Mouse (Mus musculus) monocyte, adult 5-6 weeks (primary cell): ENCODE data around the gene Tinf2. TPM values are rescaled to one million over a fixed set of nuclear protein-coding genes. Genes with fewer than 3 reads are reported as not detected.
A peak's percentile ranks its signal among the peaks of the same experiment; 100 is the strongest.

ENCODE experiments used
- ATAC-seq: fragments of 153-309, 156-312 bp; replicated peaks from 2 replicates; pipeline ENCODE4 v1.8.0; 2017; ENCODE audit warnings: mild to moderate bottlenecking; ENCODE audit not compliant: low TSS enrichment, insufficient number of reproducible peaks, severe bottlenecking, poor library complexity, low FRiP score
- total RNA-seq: library from RNA; stranded (forward); fragments of 200-1000, 200-491, 200-594 nt; gene quantifications from 3 replicates; pipeline ENCODE4 v1.2.3, GENCODE M21; 2017

The Tinf2 gene
- total RNA-seq, 1 experiment from 2014 or later: 42.6 TPM

DNA sequence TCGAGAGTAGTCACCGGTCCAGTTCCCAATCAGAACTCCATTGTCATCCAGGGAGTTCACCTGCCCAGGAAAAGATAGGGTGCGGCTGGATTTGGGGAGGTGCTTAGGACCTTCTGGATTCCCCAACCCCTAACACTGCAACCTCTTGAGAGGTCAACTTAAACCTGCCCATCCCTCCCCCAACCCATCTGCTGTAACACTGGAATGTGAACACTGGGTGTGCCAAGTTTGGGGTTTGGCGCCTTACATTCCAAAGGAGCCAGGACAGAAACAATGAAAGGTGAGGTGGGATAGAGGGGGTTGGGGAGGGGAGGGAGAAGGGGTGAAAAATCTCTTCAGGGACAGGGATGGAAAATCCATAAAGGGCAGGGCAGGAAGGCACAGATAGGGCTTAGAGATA, 27.9 kb upstream of the Tinf2 start:
- ATAC-seq: no peak

GRCm38 (mm10) chr14:55707397-55707796, 25.8 kb upstream of the Tinf2 start:
- ATAC-seq: no peak

DNA sequence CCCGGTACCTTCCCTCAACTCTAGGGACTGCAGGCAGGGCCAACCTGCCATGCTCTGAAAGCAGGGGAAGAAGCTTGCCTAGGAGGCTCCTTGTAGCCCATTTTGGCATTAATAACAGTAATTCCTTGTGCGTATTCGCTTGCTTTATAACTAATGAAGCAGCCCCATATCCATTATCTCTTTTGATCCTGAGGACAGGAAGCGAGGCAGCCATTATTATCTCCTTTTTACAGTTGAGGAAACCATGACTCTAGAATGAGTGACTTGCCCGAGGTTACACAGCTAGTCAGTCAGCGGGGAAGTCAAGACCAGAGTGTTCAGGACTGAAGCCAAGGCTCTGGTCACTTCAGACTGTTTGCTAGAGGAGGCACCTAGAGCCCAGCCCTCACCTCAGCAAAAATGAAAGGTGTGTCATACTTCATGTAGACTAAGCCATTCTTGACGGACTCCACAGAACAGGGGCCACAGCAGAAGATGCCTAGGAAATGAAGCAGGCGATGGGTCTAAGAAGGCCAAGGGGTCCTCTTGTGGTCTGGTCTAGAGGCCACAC, 24.5 kb upstream of the Tinf2 start:
- no peak for ATAC-seq

- ATAC-seq: no peak
Observed at GRCm38 (mm10) chr14:55702761-55703160, 21.1 kb upstream of the Tinf2 start.

- ATAC-seq: no peak
Observed at GRCm38 (mm10) chr14:55701131-55701530, 19.5 kb upstream of the Tinf2 start.

GRCm38 (mm10) chr14:55697226-55697625, 15.6 kb upstream of the Tinf2 start:
- peak; percentile 92 for ATAC-seq

DNA sequence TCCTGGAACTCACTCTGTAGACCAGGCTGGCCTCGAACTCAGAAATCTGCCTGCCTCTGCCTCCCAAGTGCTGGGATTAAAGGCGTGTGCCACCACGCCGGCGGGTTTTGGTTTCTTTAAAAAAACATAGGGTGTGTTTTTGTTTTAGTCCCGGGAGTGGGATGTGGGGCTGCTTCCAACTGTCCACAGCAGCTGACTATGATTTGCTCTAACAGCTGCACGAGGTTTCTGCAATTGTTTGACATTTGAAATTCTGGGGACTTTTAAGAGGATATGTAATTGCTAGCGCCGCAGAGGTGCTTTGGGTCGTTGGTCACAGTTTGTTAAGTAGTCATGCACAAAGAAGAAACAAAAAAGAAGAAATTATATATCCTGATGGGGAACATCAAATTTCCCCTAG, 7.8 kb upstream of the Tinf2 start:
- ATAC-seq: no peak

DNA sequence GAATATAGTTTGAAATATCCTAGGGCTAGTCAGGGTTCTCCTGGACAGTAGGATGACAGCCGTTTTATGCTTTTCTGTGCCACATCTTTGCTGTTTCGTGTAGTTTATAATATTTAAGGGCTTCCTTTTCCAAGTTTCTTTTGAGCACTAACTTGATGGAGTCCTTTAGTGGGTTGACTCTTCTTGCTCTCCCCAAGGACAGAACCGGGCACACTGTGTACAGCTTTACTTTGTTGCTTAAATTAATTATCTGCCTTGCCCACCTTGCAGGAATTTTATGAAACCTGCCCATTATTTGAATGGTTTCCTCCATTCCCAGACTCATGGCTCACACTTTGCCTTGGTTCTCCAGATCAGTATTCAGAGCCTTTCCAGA, 486 bp upstream of the Tinf2 start:
- no peak for ATAC-seq

DNA sequence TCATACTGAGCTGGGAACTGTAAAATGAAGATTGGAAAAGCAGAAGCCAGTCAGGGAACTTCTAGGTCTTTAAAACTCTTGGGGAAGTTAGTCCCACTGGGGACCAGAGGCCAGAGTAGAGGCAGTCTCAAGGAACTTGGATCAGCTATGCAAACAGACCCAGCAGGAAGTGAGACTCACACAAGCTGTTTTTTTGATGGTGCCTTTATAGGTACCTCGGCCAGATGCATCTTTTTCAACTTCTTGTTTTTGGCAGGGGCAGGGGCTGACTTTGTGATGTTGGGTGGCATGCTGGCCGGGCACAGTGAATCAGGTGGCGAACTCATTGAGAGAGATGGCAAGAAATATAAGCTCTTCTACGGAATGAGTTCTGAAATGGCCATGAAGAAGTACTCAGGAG, 4.0 kb downstream of the Tinf2 start:
- ATAC-seq: no peak

- ATAC-seq: no peak
Observed at GRCm38 (mm10) chr14:55672741-55673060, 8.9 kb downstream of the Tinf2 start.

DNA sequence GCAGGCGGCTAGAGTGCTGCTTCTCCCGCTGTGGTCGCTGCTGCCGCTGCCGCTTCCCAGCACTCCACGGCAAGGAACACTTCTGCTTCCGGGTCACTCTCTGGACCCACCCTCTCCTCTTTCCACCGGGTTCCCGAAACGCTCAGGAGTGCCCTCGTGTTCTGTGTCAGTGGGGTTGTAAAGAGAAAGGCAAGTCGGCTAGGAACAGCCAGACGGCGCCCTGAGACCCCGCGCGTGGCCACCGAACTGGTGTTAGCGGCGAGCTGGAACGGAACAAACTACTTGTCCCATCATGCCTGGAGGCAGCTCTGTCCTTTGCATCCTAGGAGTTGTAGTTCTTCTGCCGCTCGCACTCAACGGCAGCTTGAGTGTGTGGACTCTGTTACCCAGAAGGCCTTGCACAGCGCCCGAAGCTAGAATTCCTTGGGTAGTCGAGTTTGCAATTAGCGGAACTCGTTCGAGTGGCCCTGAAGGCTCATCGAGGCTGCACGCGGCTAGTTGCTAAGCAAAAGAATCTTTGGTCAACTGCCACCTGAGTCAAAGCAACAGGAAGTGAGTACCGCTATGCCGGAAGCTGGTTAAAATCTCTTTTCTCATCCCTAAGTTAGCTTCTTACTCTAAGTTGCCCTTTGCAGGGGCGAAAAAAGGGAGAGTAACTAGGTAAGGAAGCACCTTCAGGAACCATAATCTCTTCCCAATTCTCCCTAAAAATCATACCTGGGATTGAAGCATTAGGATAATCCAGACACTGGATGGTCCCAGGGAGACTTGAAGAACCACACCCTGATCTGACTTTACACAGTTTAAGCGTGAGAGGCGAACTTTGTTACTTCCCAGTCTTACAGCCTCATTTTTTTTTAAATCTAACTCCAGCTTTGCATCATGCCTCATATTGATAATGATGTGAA, 9.5 kb downstream of the Tinf2 start, which contains the start of the genes Gmpr2 and Nedd8:
TSS of gene Gmpr2 (plus strand) at position 109 of the 908 bp plus-strand sequence.
TSS of gene Nedd8 (minus strand) at position 292 of the 908 bp plus-strand sequence.
- ATAC-seq: peak; percentile 100

GRCm38 (mm10) chr14:55671486-55671832, 10.2 kb downstream of the Tinf2 start:
- peak; percentile 10; the same call in 1 of the 2 replicates for ATAC-seq

- ATAC-seq: no peak
Observed at GRCm38 (mm10) chr14:55660636-55661035, 21.0 kb downstream of the Tinf2 start.

DNA sequence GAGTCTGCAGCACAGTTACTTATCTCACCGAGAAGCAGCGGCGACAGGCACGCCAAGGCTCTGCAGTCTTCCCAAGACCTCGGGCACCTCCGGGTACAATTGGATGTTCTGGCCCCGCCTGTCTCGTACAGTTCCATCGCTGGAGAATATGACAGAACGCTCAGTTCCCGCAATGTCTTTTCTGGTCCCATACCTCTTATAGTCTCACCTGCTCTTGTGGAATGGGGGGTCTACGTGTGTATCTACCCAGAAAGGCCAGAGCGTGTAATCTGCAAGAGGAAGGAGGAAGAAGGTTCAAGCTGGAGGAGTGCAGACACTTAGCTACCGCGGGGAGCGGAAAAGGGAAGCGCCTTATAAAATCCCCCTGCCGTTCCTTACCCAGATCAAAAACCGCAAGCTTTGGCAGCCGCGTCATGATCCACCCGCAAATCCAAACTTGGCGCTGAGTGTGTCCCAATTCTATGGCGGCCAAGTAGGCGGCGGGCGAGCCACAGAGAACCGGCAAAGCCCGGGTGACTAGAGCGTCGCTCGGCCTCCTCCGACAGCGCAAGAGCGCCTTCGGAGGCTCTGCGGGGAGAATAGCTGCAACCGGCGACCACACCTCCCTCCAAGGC, 21.6 kb downstream of the Tinf2 start, which contains the start of gene Mdp1:
TSS of gene Mdp1 (minus strand) at position 549 of the 614 bp plus-strand sequence.
- ATAC-seq: peak; percentile 95

DNA sequence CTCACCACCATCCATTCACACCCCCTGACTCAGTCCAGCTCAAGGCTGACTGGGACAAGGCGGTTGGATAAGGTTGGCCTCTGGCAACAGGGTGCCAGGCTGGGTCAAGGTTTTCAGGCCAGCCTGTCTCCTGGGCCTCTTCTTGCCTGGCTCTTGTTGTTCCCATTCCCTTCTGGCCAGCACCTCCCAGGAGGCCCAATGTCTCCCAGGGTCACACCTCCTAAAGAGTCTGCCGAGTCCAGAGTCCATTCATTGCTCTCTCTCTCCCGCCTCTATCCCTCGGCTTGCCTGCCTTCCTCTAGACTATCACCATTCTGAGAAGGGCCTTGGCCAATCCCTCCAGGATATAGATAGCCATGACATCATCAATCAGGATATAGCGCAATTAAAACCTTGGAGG, 23.6 kb downstream of the Tinf2 start:
- ATAC-seq: no peak

DNA sequence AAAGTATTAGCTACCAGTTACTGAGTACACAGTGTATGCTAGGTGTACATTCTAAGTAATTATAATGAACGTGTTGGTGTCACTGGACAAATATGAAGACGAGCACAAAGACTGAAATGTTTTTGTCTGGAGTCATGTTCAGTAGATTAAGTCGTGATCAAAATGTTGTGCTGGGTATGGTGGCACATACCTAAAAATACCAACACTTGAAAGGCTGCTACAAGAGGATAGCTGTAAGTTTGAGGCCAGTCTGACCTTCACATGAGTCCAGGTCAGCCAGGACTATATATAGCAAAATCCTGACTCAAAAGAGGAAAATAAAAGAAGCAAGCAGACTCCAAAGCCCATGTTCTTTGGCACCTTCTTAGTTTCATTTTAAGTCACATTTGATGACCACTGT, 24.7 kb downstream of the Tinf2 start:
- no peak for ATAC-seq

GRCm38 (mm10) chr14:55651528-55651927, 30.1 kb downstream of the Tinf2 start:
- no peak for ATAC-seq

- ATAC-seq: no peak
Observed at GRCm38 (mm10) chr14:55649884-55650283, 31.7 kb downstream of the Tinf2 start, which contains the start of gene Tssk4. Gene Tssk4, plus strand, starts transcription at chr14:55650184.

DNA sequence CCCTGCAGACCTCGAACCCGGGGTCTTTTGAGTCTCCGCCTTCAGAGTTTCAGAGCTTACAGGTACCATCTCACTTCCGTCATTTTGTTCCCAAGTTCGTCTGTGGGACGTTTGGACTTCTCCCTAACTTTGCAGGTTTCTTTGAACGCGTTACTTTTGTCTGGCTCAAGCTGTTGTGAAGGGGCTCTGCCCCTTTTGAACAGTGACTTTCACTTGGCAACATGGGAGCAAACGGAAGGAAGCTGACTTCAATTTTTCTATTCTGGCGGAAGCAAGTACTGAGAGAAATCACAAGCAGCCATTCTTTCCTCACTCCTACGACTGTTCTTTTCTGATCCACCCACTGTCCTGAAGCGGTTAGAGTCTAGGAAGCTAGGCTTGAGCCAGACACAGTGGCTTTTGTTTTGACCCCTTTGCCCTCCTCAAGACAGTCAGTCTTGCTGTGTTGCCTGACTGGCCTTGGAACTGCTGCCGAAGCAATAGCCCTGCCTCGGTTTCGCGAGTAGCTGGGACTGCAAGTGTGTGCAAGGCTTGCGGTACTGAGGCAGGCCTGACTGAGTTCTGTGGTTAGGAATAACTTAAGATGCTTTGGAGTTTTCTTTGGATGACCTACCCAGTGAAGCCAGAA, 37.2 kb downstream of the Tinf2 start:
- no peak for ATAC-seq
